Mouse (Mus musculus): ENCODE results near the gene Ammecr1. TPM values are rescaled to one million over a fixed set of nuclear protein-coding genes. Genes with fewer than 3 reads are reported as not detected.

The Ammecr1 gene
- polyA plus RNA-seq, 1 experiment, result not detected

- H3K27ac ChIP-seq (ENCODE audit: insufficient read depth, low read depth, low read length), result no peak overlapping the region
- TF ChIP-seq POLR2A (IDR thresholded peaks at IDR 0.05; ENCODE audit: insufficient read depth, low read depth, low read length), result no peak
- TF ChIP-seq CTCF (IDR thresholded peaks at IDR 0.05; ENCODE audit: insufficient read depth, low read depth, low read length), result no peak
- H3K4me3 ChIP-seq (ENCODE audit: insufficient read depth, low read depth, low read length), result no peak overlapping the region
- WGBS, result 89% methylated on average over 3 of the region's 3 CpGs
- H3K4me1 ChIP-seq (ENCODE audit: control insufficient read depth, insufficient read depth, low read length), result no peaks in the 10 kb centered on the region
Observed at GRCm38 (mm10) chrX:142981530-142982130, 15.1 kb upstream of the Ammecr1 start.

GRCm38 (mm10) chrX:142980855-142981529 is 14.5 kb upstream of the Ammecr1 start:
- H3K4me3 ChIP-seq (ENCODE audit: insufficient read depth, low read depth, low read length), result no peak overlapping the region
- no peaks in the 10 kb centered on the region for H3K4me1 ChIP-seq (ENCODE audit: control insufficient read depth, insufficient read depth, low read length)
- no peak overlapping the region for H3K27ac ChIP-seq (ENCODE audit: insufficient read depth, low read depth, low read length)
- 81% methylated on average over 2 of the region's 2 CpGs for WGBS
- TF ChIP-seq POLR2A (IDR thresholded peaks at IDR 0.05; ENCODE audit: insufficient read depth, low read depth, low read length) (no peak), CTCF (IDR thresholded peaks at IDR 0.05; ENCODE audit: insufficient read depth, low read depth, low read length) (no peak)

- Histone ChIP-seq H3K4me3 (ENCODE audit: insufficient read depth, low read depth, low read length) (no peak overlapping the region), H3K27ac (ENCODE audit: insufficient read depth, low read depth, low read length) (no peak overlapping the region), H3K4me1 (ENCODE audit: control insufficient read depth, insufficient read depth, low read length) (no peaks in the 10 kb centered on the region)
- WGBS, result 73% methylated on average over 4 of the region's 4 CpGs
- TF ChIP-seq POLR2A (IDR thresholded peaks at IDR 0.05; ENCODE audit: insufficient read depth, low read depth, low read length), result no peak
- no peak for TF ChIP-seq CTCF (IDR thresholded peaks at IDR 0.05; ENCODE audit: insufficient read depth, low read depth, low read length)
Observed at GRCm38 (mm10) chrX:142979224-142979623, 12.7 kb upstream of the Ammecr1 start.

- no peak overlapping the region for H3K4me3 ChIP-seq (ENCODE audit: insufficient read depth, low read depth, low read length)
- 57% methylated on average over 7 of the region's 7 CpGs for WGBS
- H3K4me1 ChIP-seq (ENCODE audit: control insufficient read depth, insufficient read depth, low read length), result no peaks in the 10 kb centered on the region
- TF ChIP-seq POLR2A (IDR thresholded peaks at IDR 0.05; ENCODE audit: insufficient read depth, low read depth, low read length) (no peak), CTCF (IDR thresholded peaks at IDR 0.05; ENCODE audit: insufficient read depth, low read depth, low read length) (no peak)
- H3K27ac ChIP-seq (ENCODE audit: insufficient read depth, low read depth, low read length), result no peak overlapping the region
Observed at GRCm38 (mm10) chrX:142972443-142972970, 6.0 kb upstream of the Ammecr1 start.

GRCm38 (mm10) chrX:142971759-142972158 is 5.2 kb upstream of the Ammecr1 start:
- no peak overlapping the region for H3K27ac ChIP-seq (ENCODE audit: insufficient read depth, low read depth, low read length)
- TF ChIP-seq CTCF (IDR thresholded peaks at IDR 0.05; ENCODE audit: insufficient read depth, low read depth, low read length), result no peak
- TF ChIP-seq POLR2A (IDR thresholded peaks at IDR 0.05; ENCODE audit: insufficient read depth, low read depth, low read length), result no peak
- H3K4me3 ChIP-seq (ENCODE audit: insufficient read depth, low read depth, low read length), result no peak overlapping the region
- 92% methylated on average over 3 of the region's 3 CpGs for WGBS
- no peaks in the 10 kb centered on the region for H3K4me1 ChIP-seq (ENCODE audit: control insufficient read depth, insufficient read depth, low read length)

- Histone ChIP-seq H3K4me1 (ENCODE audit: control insufficient read depth, insufficient read depth, low read length) (no peaks in the 10 kb centered on the region), H3K27ac (ENCODE audit: insufficient read depth, low read depth, low read length) (no peak overlapping the region)
Observed at GRCm38 (mm10) chrX:142967067-142967466, 539 bp upstream of the Ammecr1 start.

GRCm38 (mm10) chrX:142965236-142966007 is 1.1 kb downstream of the Ammecr1 start:
- TF ChIP-seq POLR2A (IDR thresholded peaks at IDR 0.05; ENCODE audit: insufficient read depth, low read depth, low read length) (no peak), CTCF (IDR thresholded peaks at IDR 0.05; ENCODE audit: insufficient read depth, low read depth, low read length) (no peak)
- peak overlapping the region; percentile 97 for H3K4me3 ChIP-seq (ENCODE audit: insufficient read depth, low read depth, low read length)
- no peaks in the 10 kb centered on the region for H3K4me1 ChIP-seq (ENCODE audit: control insufficient read depth, insufficient read depth, low read length)
- 17% methylated on average over 23 of the region's 23 CpGs for WGBS
- H3K27ac ChIP-seq (ENCODE audit: insufficient read depth, low read depth, low read length), result no peak overlapping the region

More at GRCm38 (mm10) chrX:142967067-142967466, 539 bp upstream of the Ammecr1 start:
- 30% methylated on average over 7 of the region's 7 CpGs for WGBS
- peak overlapping the region; percentile 97 for H3K4me3 ChIP-seq (ENCODE audit: insufficient read depth, low read depth, low read length)
- TF ChIP-seq CTCF (IDR thresholded peaks at IDR 0.05; ENCODE audit: insufficient read depth, low read depth, low read length), result no peak
- TF ChIP-seq POLR2A (IDR thresholded peaks at IDR 0.05; ENCODE audit: insufficient read depth, low read depth, low read length), result no peak

- H3K4me1 ChIP-seq (ENCODE audit: control insufficient read depth, insufficient read depth, low read length), result no peaks in the 10 kb centered on the region
- no peak overlapping the region for H3K4me3 ChIP-seq (ENCODE audit: insufficient read depth, low read depth, low read length)
- TF ChIP-seq POLR2A (IDR thresholded peaks at IDR 0.05; ENCODE audit: insufficient read depth, low read depth, low read length), result no peak
- 42% methylated on average over 2 of the region's 2 CpGs for WGBS
- no peak overlapping the region for H3K27ac ChIP-seq (ENCODE audit: insufficient read depth, low read depth, low read length)
Observed at GRCm38 (mm10) chrX:142960434-142960833, 6.1 kb downstream of the Ammecr1 start.
